Mouse (Mus musculus): ENCODE measurements around the gene Tead4. TPM values are rescaled to one million over a fixed set of nuclear protein-coding genes. Genes with fewer than 3 reads are reported as not detected.

The Tead4 gene
- 5.1 and 5.6 TPM in 2 replicates for polyA plus RNA-seq (2015; fragmentation: Nextera tagmentation; extraction: Ambion mirVana)

- Histone ChIP-seq H3K4me3 (peak within 1 kb of the TSS; percentile 62), H3K36me3 (no peaks in the 10 kb centered on the region), H3K9ac (peak within 1 kb of the TSS; percentile 58), H3K4me2 (peak within 1 kb of the TSS; percentile 89), H3K27ac (peak within 1 kb of the TSS; percentile 85), H3K27me3 (peaks cover 14% of the 10 kb centered on the region; the same call in 1 of the 2 replicates), H3K4me1 (peaks cover 39% of the 10 kb centered on the region), H3K9me3 (no peaks in the 10 kb centered on the region)
- under 1% methylated on average over 70 of the region's 81 CpGs for WGBS
- ATAC-seq (ENCODE audit: borderline replicate concordance, extremely low read depth, low FRiP score, low TSS enrichment) = peak; percentile 89
Measured at GRCm38 (mm10) chr6:128300134-128301001, at the start of gene Tead4. Gene Tead4 (minus strand): TSS chr6:128300823.

DNA sequence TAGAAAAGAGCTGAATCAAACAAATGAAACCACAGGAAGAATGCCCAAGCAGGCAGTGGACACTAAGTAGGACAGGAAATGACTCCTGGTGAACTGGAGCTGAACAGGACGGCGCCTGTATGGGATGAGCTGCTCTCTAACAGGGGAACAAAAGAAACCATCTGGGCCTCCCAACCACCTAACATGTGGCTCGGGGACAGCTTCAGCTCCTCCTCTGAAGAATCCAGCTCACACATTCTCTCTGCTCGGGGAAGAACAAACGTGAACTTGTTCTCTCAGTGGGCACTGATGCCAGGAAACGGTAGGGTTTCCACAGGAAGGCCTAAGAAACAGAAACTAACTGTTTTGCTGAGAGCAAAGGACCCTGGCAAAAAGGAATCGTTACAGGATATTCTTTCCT, 49.1 kb upstream of the Tead4 start:
- Histone ChIP-seq H3K9ac (no peak overlapping the region), H3K27ac (0 out of 2 replicates have a peak overlapping the region, but pooled peaks have one; percentile 15)
- ATAC-seq (ENCODE audit: borderline replicate concordance, extremely low read depth, low FRiP score, low TSS enrichment) = no peak

GRCm38 (mm10) chr6:128346782-128347181, 46.2 kb upstream of the Tead4 start:
- Histone ChIP-seq H3K4me2 (no peak overlapping the region), H3K4me3 (no peak overlapping the region), H3K4me1 (peaks cover 5% of the 10 kb centered on the region; the same call in 1 of the 2 replicates), H3K27me3 (no peaks in the 10 kb centered on the region), H3K27ac (no peak overlapping the region), H3K9me3 (no peaks in the 10 kb centered on the region), H3K9ac (no peak overlapping the region), H3K36me3 (peaks cover 7% of the 10 kb centered on the region)
- 75% methylated on average over 6 of the region's 6 CpGs for WGBS
- ATAC-seq (ENCODE audit: borderline replicate concordance, extremely low read depth, low FRiP score, low TSS enrichment) = no peak

More for the DNA sequence above, 49.1 kb upstream of the Tead4 start:
- Histone ChIP-seq H3K4me1 (peaks cover 16% of the 10 kb centered on the region), H3K27me3 (no peaks in the 10 kb centered on the region), H3K4me3 (no peak overlapping the region), H3K4me2 (no peak overlapping the region), H3K9me3 (no peaks in the 10 kb centered on the region), H3K36me3 (peaks cover 7% of the 10 kb centered on the region)
- 41% methylated on average over 7 of the region's 7 CpGs for WGBS

- no peak overlapping the region for H3K4me3 ChIP-seq
- H3K36me3 ChIP-seq = peaks cover 4% of the 10 kb centered on the region; the same call in 1 of the 2 replicates
- WGBS = 80% methylated on average over 10 of the region's 10 CpGs
Measured at GRCm38 (mm10) chr6:128345623-128346022, 45.0 kb upstream of the Tead4 start.

DNA sequence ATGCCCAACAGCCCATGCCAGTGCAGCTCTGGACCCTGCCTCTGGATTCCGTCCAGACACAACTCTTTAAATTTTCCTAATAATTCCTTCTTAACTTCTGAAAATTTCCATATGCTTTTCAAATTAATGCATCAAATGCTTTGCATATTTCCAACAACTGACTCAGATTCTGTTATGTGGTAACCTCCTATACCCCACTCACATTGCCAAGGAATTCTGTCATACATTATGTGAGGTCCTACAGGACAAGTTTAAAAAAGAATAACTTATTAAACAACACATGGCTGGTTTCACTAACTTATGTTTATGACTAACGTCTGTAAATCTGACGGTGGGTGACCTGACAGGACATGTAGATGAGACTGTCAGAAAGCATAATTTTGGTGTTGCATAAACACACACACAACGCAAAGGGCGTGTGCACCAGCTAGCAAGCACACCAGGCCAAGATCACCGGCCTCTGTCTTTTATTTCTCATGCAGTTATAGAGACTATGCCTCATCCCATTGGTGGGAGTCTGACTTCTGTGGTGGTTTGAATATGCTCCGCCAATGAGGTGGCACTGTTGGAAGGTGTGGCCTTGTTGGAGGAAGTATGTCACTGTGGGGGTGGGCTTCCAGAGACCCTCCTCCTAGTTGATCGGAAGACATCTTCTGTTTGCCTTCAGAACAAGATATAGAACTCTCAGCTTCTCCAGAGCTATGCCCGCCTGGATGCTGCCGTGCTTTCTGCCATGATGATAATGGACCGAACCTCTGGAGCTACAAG, 41.5 kb upstream of the Tead4 start:
- H3K27ac ChIP-seq = peak overlapping the region; percentile 40
- ATAC-seq (ENCODE audit: borderline replicate concordance, extremely low read depth, low FRiP score, low TSS enrichment) = no peak
- WGBS = 82% methylated on average over 11 of the region's 11 CpGs

More at GRCm38 (mm10) chr6:128345623-128346022, 45.0 kb upstream of the Tead4 start:
- H3K4me2 ChIP-seq = no peak overlapping the region
- no peak overlapping the region for H3K9ac ChIP-seq
- no peaks in the 10 kb centered on the region for H3K27me3 ChIP-seq
- no peak for ATAC-seq (ENCODE audit: borderline replicate concordance, extremely low read depth, low FRiP score, low TSS enrichment)
- no peaks in the 10 kb centered on the region for H3K9me3 ChIP-seq
- H3K4me1 ChIP-seq = peaks cover 5% of the 10 kb centered on the region; the same call in 1 of the 2 replicates
- no peak overlapping the region for H3K27ac ChIP-seq

DNA sequence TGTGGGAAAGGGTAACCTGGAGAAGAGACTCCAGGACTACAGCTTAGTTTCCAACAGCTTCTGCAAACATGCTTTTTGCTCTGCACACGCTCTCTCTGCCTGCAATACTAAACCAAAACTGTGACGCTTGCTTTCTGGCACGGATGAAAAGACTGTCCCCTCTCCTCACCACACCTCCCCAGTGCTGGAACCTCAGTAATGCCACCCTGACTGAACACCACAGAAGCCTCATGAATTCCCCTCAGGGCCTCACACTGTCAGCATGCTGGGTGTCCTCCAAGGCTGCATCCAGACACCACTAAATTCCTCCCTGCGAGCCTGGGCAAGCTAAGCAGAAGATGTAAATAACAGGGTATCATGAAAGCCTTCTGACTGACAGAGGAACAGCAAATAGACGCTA, 38.3 kb upstream of the Tead4 start:
- WGBS = 20% methylated on average over 5 of the region's 5 CpGs
- 0 out of 2 replicates have a peak overlapping the region, but pooled peaks have one; percentile 23 for H3K27ac ChIP-seq

More for the DNA sequence above, 41.5 kb upstream of the Tead4 start:
- H3K4me3 ChIP-seq = no peak overlapping the region
- no peaks in the 10 kb centered on the region for H3K9me3 ChIP-seq
- no peak overlapping the region for H3K9ac ChIP-seq
- H3K36me3 ChIP-seq = no peaks in the 10 kb centered on the region
- no peaks in the 10 kb centered on the region for H3K27me3 ChIP-seq
- H3K4me2 ChIP-seq = no peak overlapping the region
- H3K4me1 ChIP-seq = peaks cover 8% of the 10 kb centered on the region; the same call in 1 of the 2 replicates

GRCm38 (mm10) chr6:128337467-128337866, 36.8 kb upstream of the Tead4 start:
- WGBS = 46% methylated on average over 7 of the region's 7 CpGs
- Histone ChIP-seq H3K4me2 (no peak overlapping the region), H3K4me3 (no peak overlapping the region), H3K27ac (no peak overlapping the region), H3K36me3 (peaks cover 18% of the 10 kb centered on the region), H3K9me3 (no peaks in the 10 kb centered on the region), H3K4me1 (peaks cover 8% of the 10 kb centered on the region; the same call in 1 of the 2 replicates), H3K27me3 (no peaks in the 10 kb centered on the region), H3K9ac (no peak overlapping the region)
- ATAC-seq (ENCODE audit: borderline replicate concordance, extremely low read depth, low FRiP score, low TSS enrichment) = no peak

More for the DNA sequence above, 38.3 kb upstream of the Tead4 start:
- no peak overlapping the region for H3K9ac ChIP-seq
- H3K36me3 ChIP-seq = peaks cover 8% of the 10 kb centered on the region; the same call in 1 of the 2 replicates
- H3K27me3 ChIP-seq = no peaks in the 10 kb centered on the region
- no peaks in the 10 kb centered on the region for H3K9me3 ChIP-seq
- H3K4me1 ChIP-seq = peaks cover 8% of the 10 kb centered on the region; the same call in 1 of the 2 replicates
- no peak overlapping the region for H3K4me2 ChIP-seq
- ATAC-seq (ENCODE audit: borderline replicate concordance, extremely low read depth, low FRiP score, low TSS enrichment) = no peak
- no peak overlapping the region for H3K4me3 ChIP-seq

GRCm38 (mm10) chr6:128334397-128335124, 33.9 kb upstream of the Tead4 start:
- Histone ChIP-seq H3K4me2 (peak overlapping the region; percentile 32; the same call in 1 of the 2 replicates), H3K9me3 (no peaks in the 10 kb centered on the region), H3K9ac (no peak overlapping the region), H3K4me3 (no peak overlapping the region), H3K27me3 (no peaks in the 10 kb centered on the region), H3K36me3 (peaks cover 38% of the 10 kb centered on the region), H3K4me1 (peaks cover 8% of the 10 kb centered on the region; the same call in 1 of the 2 replicates), H3K27ac (no peak overlapping the region)
- peak; percentile 78 for ATAC-seq (ENCODE audit: borderline replicate concordance, extremely low read depth, low FRiP score, low TSS enrichment)
- 7% methylated on average over 12 of the region's 12 CpGs for WGBS

DNA sequence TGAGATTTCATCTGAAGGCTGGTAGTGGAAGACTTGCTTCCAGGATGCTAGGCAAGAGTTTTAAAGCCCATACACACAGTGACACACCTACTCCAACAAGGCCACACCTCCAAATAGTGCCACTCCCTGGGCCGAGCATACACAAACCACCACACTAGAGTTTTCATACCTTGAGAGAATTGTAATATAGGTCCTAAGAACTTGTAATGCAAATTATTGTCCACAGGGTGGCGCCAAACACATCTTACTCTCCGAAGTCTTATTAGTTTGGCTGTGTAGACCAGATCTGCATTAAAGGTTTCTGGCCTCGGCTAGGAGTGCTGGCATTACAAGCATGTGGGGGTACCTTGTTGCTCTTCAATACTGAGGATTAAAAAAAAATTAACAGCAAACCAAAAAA, 17.7 kb upstream of the Tead4 start:
- Histone ChIP-seq H3K27me3 (no peaks in the 10 kb centered on the region), H3K9me3 (no peaks in the 10 kb centered on the region), H3K4me1 (no peaks in the 10 kb centered on the region), H3K27ac (no peak overlapping the region), H3K9ac (no peak overlapping the region), H3K36me3 (peaks cover 24% of the 10 kb centered on the region), H3K4me2 (no peak overlapping the region), H3K4me3 (no peak overlapping the region)
- ATAC-seq (ENCODE audit: borderline replicate concordance, extremely low read depth, low FRiP score, low TSS enrichment) = peak; percentile 55; the same call in 1 of the 2 replicates
- WGBS = 3% methylated on average over 4 of the region's 4 CpGs

GRCm38 (mm10) chr6:128315597-128315996, 15.0 kb upstream of the Tead4 start:
- H3K36me3 ChIP-seq = no peaks in the 10 kb centered on the region
- no peak overlapping the region for H3K4me2 ChIP-seq
- no peak overlapping the region for H3K9ac ChIP-seq
- no peak for ATAC-seq (ENCODE audit: borderline replicate concordance, extremely low read depth, low FRiP score, low TSS enrichment)
- H3K4me3 ChIP-seq = no peak overlapping the region
- no peaks in the 10 kb centered on the region for H3K9me3 ChIP-seq
- WGBS = 70% methylated on average over 8 of the region's 8 CpGs
- no peak overlapping the region for H3K27ac ChIP-seq
- H3K27me3 ChIP-seq = no peaks in the 10 kb centered on the region
- H3K4me1 ChIP-seq = no peaks in the 10 kb centered on the region

GRCm38 (mm10) chr6:128314796-128315195, 14.2 kb upstream of the Tead4 start:
- no peaks in the 10 kb centered on the region for H3K36me3 ChIP-seq
- H3K4me1 ChIP-seq = no peaks in the 10 kb centered on the region
- H3K27ac ChIP-seq = no peak overlapping the region
- 85% methylated on average over 6 of the region's 6 CpGs for WGBS
- H3K4me3 ChIP-seq = no peak overlapping the region
- no peak overlapping the region for H3K9ac ChIP-seq
- ATAC-seq (ENCODE audit: borderline replicate concordance, extremely low read depth, low FRiP score, low TSS enrichment) = no peak
- H3K4me2 ChIP-seq = no peak overlapping the region
- H3K9me3 ChIP-seq = no peaks in the 10 kb centered on the region
- no peaks in the 10 kb centered on the region for H3K27me3 ChIP-seq

Measured in lung, embryonic 15.5 days (tissue).